Mouse (Mus musculus): ENCODE results near the gene Rnf167.

DNA sequence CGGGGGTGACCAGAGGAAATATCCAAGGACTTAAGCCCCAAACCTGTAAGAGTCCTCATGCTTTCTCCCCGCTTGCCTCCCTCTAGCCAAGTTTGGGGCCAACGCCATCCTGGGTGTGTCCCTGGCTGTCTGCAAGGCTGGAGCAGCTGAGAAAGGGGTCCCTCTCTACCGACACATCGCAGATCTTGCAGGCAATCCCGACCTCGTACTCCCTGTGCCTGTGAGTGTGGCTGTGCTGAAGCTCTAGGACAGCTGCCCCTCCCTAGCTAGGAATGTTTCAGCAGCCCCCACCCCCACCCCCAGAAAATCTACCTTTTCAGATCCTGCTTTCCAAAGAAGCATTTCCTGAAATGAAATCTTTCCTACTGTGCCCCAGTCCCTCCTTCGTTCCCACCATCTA is 11.9 kb downstream of the Rnf167 start:
- TF ChIP-seq CTCF (IDR thresholded peaks at IDR 0.05; ENCODE audit: borderline replicate concordance, extremely low read depth, insufficient read depth, insufficient read length) (no peak), POLR2A (IDR thresholded peaks at IDR 0.05; ENCODE audit: borderline replicate concordance, extremely low read depth, insufficient read depth, insufficient read length, poor library complexity, severe bottlenecking) (no peak)

Measured in brain, embryonic 14.5 days (tissue).